Mouse (Mus musculus) stomach, postnatal 0 days (tissue): Measurements from ENCODE around the gene Mcf2l.

Source experiments
- CTCF ChIP-seq: IDR thresholded peaks from 2 replicates; pipeline ENCODE4 v1.5.1; 2016; ENCODE audit warnings: antibody characterized with exemption, low read depth, mild to moderate bottlenecking, moderate library complexity
- EP300 ChIP-seq: optimal IDR thresholded peaks from 2 replicates; pipeline ENCODE3; 2016; ENCODE audit warnings: antibody characterized with exemption

DNA sequence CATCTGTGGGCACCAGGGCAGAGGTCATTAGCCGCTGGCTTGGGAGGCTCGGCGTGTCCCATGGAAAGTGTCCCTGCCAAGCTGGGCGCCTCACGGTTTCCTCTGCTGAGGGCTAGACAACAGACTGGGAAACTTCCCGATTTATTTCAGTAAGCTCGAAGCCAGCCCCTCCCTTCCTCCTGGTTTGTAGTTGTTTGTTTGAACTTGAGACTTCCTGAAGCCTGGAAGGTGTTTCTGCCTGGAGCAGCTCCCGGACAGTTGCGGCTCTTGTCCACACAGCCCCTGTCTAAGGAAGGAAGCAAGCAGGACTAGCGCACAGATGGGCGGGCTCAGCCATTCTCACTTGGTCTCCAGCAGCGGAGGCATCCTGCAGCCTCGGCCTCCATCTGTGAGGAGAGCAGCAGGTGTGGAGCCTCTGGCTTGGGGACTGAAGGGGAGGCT, 52.4 kb downstream of the Mcf2l start:
- TF ChIP-seq CTCF (no peak), EP300 (no peak)
